Mouse (Mus musculus): ENCODE results near the gene Ddah2.

GRCm38 (mm10) chr17:35080710-35081109 lies 21.9 kb downstream of the Ddah2 start:
- TF ChIP-seq EP300 (IDR thresholded peaks at IDR 0.05; ENCODE audit: low read depth) (no peak), CTCF (IDR thresholded peaks at IDR 0.05; ENCODE audit: low read depth) (no peak)

Measured in heart, postnatal 0 days (tissue).